ENCODE assay signal across 8 mouse cellular contexts in the genomic region with DNA sequence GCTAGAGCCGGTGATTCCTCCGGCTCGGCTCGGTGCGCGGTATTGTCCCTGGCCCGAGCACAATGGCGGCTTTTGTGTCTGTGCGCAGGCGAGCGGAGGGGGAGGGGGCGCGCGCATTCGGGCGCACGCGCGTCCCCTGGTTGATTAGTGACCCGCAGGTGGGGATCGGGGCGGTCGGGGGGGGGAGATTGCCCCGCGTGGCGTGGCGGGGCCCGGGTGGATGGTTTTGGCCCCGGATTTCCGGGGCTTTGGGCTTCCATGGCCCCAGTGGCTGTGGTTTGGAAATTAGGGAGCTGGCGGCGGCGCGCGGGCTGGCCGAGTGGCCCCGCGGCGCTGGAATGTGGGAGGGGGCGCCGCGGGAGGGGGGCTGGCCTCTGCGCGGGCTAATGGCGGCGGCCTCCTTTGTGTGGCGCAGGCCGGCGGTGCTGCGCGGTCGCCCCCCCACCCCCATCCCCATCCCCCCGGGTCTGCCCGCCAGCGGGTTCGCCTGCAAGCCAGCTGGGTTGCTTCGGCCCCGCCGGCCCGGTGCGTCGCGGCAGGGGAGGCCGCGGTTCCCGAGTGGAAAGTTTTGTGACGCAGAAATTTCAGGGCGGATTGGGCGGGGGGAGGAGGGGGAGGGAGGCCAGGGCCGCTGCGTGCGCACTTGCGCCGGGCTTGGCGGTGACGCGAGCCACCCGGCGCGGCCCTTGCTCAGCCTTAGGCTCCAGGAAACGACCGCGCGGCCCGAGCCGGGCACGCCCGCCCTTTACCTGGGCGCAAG. TPM values are rescaled to one million over a fixed set of nuclear protein-coding genes. Genes with fewer than 3 reads are reported as not detected.
A peak's percentile ranks its signal among the peaks of the same experiment; 100 is the strongest.
DNase-seq lines count a peak whose midpoint lies in the region; ATAC-seq and TF ChIP-seq lines count a peak whose summit lies in the region.

No protein-coding gene starts in this region.

- no peaks in the 10 kb centered on the region for H3K9me3 ChIP-seq in heart, embryonic 15.5 days (replicated peaks)
- no peaks in the 10 kb centered on the region for H3K9me3 ChIP-seq in liver, embryonic 14.5 days (ENCODE audit: control insufficient read depth, low read length)
- H3K9me3 ChIP-seq in stomach, embryonic 15.5 days: no peaks in the 10 kb centered on the region

- no peaks in the 10 kb centered on the region for H3K27me3 ChIP-seq in heart, embryonic 15.5 days
- H3K27me3 ChIP-seq in liver, embryonic 14.5 days (ENCODE audit: control insufficient read depth, insufficient read depth, low read length): no peaks in the 10 kb centered on the region
- no peaks in the 10 kb centered on the region for H3K27me3 ChIP-seq in stomach, embryonic 15.5 days (replicated peaks)

- ATAC-seq in erythroid progenitor cell, adult 5-6 weeks (replicated peaks; ENCODE audit: low FRiP score, poor library complexity, severe bottlenecking): peak; percentile 72
- peak; percentile 78 for ATAC-seq in heart, embryonic 15.5 days (replicated peaks; ENCODE audit: insufficient number of reproducible peaks, insufficient read depth, low FRiP score, low read depth)
- peak; percentile 69 for ATAC-seq in liver, embryonic 14.5 days (ENCODE audit: insufficient read depth)
- ATAC-seq in stomach, embryonic 15.5 days (ENCODE audit: insufficient read depth, low FRiP score, low read depth): peak; percentile 68

- peak overlapping the region; percentile 97 for H3K4me3 ChIP-seq in brown adipose tissue, adult 24 weeks (ENCODE audit: insufficient read depth, low read depth, low read length)
- H3K4me3 ChIP-seq in heart, embryonic 15.5 days: peak overlapping the region; percentile 96
- peak overlapping the region; percentile 87 to 96 for H3K4me3 ChIP-seq in liver, embryonic 14.5 days (ENCODE audit: insufficient read depth in 1 of 2, low read depth in 2 of 2, low read length in 2 of 2)
- H3K4me3 ChIP-seq in stomach, embryonic 15.5 days (replicated peaks): peak overlapping the region; percentile 85

- under 1% methylated on average over 57 of the region's 89 CpGs for WGBS in heart, embryonic 15.5 days
- WGBS in liver, embryonic 14.5 days (ENCODE audit: insufficient replicate concordance): under 1% methylated on average over 62 of the region's 89 CpGs
- WGBS in stomach, embryonic 15.5 days: under 1% methylated on average over 42 of the region's 89 CpGs

- no peaks in the 10 kb centered on the region for H3K4me1 ChIP-seq in brown adipose tissue, adult 24 weeks (ENCODE audit: control insufficient read depth, insufficient read depth, insufficient read length, low read length)
- peaks cover 11% of the 10 kb centered on the region for H3K4me1 ChIP-seq in heart, embryonic 15.5 days (replicated peaks)
- peaks cover 0 to 2% of the 10 kb centered on the region in 2 experiments; a peak in 2 of 4 replicates for H3K4me1 ChIP-seq in liver, embryonic 14.5 days (replicated peaks; ENCODE audit: control insufficient read depth in 2 of 2, insufficient read depth in 2 of 2, low read length in 1 of 2)
- no peaks in the 10 kb centered on the region for H3K4me1 ChIP-seq in stomach, embryonic 15.5 days

- peak overlapping the region; percentile 98 for H3K9ac ChIP-seq in heart, embryonic 15.5 days
- peak overlapping the region; percentile 95 for H3K9ac ChIP-seq in liver, embryonic 14.5 days (replicated peaks)
- H3K9ac ChIP-seq in stomach, embryonic 15.5 days: peak overlapping the region; percentile 96

- TF ChIP-seq CTCF in liver, embryonic 14.5 days (IDR thresholded peaks at IDR 0.05; ENCODE audit: low read depth): no peak

- peak overlapping the region; percentile 95 for H3K27ac ChIP-seq in brown adipose tissue, adult 24 weeks (replicated peaks; ENCODE audit: low read depth, low read length)
- peak overlapping the region; percentile 99 for H3K27ac ChIP-seq in heart, embryonic 15.5 days
- H3K27ac ChIP-seq in liver, embryonic 14.5 days: peak overlapping the region; percentile 92
- peak overlapping the region; percentile 98 for H3K27ac ChIP-seq in stomach, embryonic 15.5 days

- DNase-seq in CD4-positive, CD25-positive, alpha-beta regulatory T cell, adult 2 months (ENCODE audit: low read depth, low spot score): peak; percentile 84
- peak; percentile 64 to 91 for DNase-seq in kidney, postnatal 25 days
- DNase-seq in liver, embryonic 14.5 days (ENCODE audit: low read depth in 3 of 3, low spot score in 3 of 3): peak; percentile 35 to 60 (median 52)
- DNase-seq in neural tube, embryonic 10.5 days (ENCODE audit: extremely low spot score, low spot score): peak; percentile 73

- H3K4me2 ChIP-seq in heart, embryonic 15.5 days: peak overlapping the region; percentile 80
- peak overlapping the region; percentile 83 for H3K4me2 ChIP-seq in liver, embryonic 14.5 days (ENCODE audit: low read depth)
- H3K4me2 ChIP-seq in stomach, embryonic 15.5 days: peak overlapping the region; percentile 64

- H3K36me3 ChIP-seq in heart, embryonic 15.5 days: peaks cover 14% of the 10 kb centered on the region; the same call in 1 of the 2 replicates
- peaks cover 20% of the 10 kb centered on the region for H3K36me3 ChIP-seq in liver, embryonic 14.5 days (replicated peaks; ENCODE audit: control insufficient read depth, insufficient read depth, low read depth)
- no peaks in the 10 kb centered on the region for H3K36me3 ChIP-seq in stomach, embryonic 15.5 days

- no peak for TF ChIP-seq EP300 in liver, embryonic 14.5 days (IDR thresholded peaks at IDR 0.05; ENCODE audit: low read depth)

RNA-seq across cellular contexts. Expression of a gene that starts 0.7 kb away (rescaled TPM):
- polyA plus RNA-seq in brown adipose tissue, adult 24 weeks (2012; ENCODE audit: insufficient read depth, insufficient read length, missing spikeins): 118 and 144 TPM in 2 replicates
- total RNA-seq in erythroid progenitor cell, adult 5-6 weeks (2015; ENCODE audit: low replicate concordance): 87.6 and 87.9 TPM in 2 replicates
- 95.5 and 132 TPM in 2 replicates for total RNA-seq in erythroid progenitor cell, adult 5-6 weeks (2017; ENCODE audit: low replicate concordance)
- 68.6 and 79.6 TPM in 2 replicates for polyA plus RNA-seq in heart, embryonic 15.5 days (2015; fragmentation: Nextera tagmentation; extraction: Ambion mirVana)
- polyA plus RNA-seq in liver, embryonic 14.5 days (2012; rRNA removed): 24.3 and 34.5 TPM in 2 replicates
- 54.5 and 71.8 TPM in 2 replicates for polyA plus RNA-seq in liver, embryonic 14.5 days (2014; fragmentation: Nextera tagmentation; extraction: Ambion mirVana)
- polyA plus RNA-seq in stomach, embryonic 15.5 days (2015; fragmentation: Nextera tagmentation; extraction: Ambion mirVana): 112 and 125 TPM in 2 replicates

Comparison
In these comparisons a context has a peak if more than half of its experiments do, and no peak if none do; other contexts are left out.
1. Peak in every context shown above with its lines: DNase-seq, ATAC-seq, H3K4me3 ChIP-seq and H3K27ac ChIP-seq.